Mouse (Mus musculus) ovary, postnatal 14 days (tissue): Measurements from ENCODE around the gene Ppm1h.

Experiments used
- DNase-seq: peaks from one replicate; pipeline ENCODE4 v3.0.0; 2022; ENCODE audit warnings: low spot score

Gene Ppm1h

DNA sequence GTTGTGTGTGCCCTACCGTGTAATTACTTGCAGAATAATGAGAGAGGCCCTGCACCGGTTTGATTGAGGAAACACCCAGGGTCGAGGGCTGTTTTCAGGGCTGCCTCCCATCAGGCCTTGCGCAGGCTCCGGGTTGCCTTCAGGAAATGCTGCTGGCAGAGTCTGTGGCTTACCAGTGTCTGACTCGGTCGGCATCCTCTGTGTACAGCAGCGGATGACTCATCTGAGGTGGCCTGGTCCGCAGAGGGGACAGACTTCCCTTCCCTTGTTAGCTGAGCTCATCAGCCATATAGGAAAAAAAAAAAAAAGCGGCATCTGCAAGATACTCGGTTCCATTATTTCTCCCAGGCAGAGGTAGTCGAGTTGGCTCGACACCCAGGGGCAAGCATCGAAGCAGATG lies 136.5 kb downstream of the Ppm1h start:
- DNase-seq = no peak

DNA sequence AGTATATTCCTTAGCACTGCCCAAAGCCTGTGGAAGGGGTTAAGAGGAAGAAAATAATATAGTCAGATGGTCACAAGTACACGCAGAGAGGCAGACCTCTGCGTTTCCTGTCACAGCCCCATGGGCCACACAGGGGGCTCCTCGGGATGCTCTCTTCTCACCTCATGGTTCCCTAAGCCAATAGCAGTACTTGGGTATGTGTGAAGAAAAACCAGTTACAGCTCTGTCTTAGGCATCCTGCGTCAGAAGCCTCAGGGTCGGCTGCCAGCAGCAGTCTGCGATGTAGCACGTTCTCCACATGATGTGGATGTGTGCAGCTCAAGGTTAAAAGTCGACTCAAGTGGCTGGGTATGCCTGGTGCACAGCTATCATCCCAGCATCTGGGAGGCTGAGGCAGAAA lies 139.2 kb downstream of the Ppm1h start:
- no peak for DNase-seq

- DNase-seq = no peak
Measured at GRCm38 (mm10) chr10:122819808-122820207, 141.2 kb downstream of the Ppm1h start.

DNA sequence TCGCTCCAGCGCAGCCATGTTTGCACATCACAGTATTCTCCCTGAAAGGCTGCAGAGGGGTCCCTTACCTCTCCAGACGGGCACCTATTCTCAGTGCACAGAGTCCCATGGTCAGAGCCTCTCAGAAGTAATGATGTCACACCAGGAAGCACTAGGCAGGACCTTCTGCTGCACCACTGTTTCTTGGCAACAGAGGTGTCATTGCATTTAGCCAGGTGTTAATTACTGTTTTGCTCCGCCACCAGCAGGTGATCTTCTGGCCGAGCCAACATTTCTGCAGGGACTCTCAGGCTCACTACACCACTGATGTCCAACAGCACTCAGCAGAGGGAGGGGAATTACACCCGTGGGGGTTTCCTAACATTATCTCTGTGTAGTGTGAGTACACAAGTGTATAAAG lies 143.0 kb downstream of the Ppm1h start:
- no peak for DNase-seq

DNA sequence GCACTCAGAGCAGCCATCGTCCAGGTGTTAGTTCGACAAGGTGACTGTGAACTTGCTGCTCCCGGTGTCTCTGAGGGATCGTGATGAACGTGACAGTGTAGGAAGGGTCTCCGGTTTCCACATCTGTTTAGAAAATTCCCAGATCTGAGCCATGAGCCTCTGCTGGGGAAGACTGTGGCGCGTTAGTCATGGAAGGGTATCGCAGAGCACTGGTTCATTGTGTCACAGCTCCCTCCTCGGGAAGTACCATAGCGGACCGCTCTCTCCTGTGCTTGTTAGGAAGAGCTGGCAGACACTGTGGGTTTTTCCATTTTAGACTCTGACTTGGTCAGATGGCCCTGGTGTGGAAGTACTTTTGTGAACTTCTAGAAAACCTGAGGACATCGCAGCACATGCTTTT lies 145.1 kb downstream of the Ppm1h start:
- DNase-seq = no peak

DNA sequence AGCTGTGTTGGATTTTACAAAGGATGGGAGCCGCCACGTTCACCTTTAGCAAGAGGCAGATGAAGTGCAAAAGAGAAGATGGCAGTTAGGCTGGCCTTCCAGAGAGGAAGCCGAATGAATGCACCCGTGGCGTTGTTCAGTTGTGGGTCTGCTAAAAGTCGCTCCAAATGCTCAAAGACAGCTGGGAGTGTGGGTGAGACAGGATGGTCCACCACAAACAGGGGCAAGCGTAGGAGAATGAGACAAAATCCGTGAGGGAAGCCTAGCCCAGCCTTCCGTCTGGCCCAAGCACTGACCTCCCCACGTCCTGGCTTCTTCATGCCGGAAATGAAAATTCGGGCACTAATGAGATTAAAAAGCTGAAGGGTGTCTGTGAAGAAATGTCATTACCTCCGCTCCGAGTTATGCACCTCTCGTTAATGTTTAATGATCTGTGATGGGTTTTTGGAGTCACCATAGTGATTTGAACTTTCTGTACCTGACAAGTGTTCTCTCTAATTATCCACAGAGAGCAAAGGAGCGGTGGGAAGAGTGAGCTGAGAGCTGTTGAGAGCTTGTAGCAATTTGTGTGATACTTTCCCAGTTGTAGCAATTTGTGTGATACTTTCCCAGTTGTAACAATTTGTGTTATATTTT lies 148.3 kb downstream of the Ppm1h start:
- DNase-seq = no peak

- DNase-seq = no peak
Measured at GRCm38 (mm10) chr10:122827719-122828414, 149.3 kb downstream of the Ppm1h start.

GRCm38 (mm10) chr10:122829801-122830217 lies 151.2 kb downstream of the Ppm1h start:
- DNase-seq = no peak

- DNase-seq = no peak
Measured at GRCm38 (mm10) chr10:122830638-122831037, 152.1 kb downstream of the Ppm1h start.

- no peak for DNase-seq
Measured at GRCm38 (mm10) chr10:122842014-122842413, 163.5 kb downstream of the Ppm1h start.

GRCm38 (mm10) chr10:122842961-122843360 lies 164.4 kb downstream of the Ppm1h start:
- no peak for DNase-seq

DNA sequence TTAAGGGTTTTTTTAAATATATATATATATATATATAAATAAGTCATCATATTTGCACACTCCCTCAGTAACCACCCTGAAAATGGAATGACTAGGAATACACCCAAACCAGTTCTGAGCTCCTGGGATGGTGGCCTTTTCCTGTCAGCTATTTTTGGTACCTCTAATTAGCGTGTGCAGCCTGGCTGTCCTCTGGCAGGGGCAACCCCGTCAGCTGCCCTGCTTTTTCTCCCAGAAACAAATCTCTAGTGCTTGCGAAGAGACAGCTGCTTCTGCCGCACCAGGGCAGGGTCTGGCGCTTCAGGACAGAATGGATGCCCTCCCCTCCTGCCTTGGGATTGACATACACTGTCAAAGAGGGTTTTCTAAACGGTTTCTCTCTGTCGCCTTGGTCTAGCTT lies 166.9 kb downstream of the Ppm1h start:
- DNase-seq = no peak

- DNase-seq = no peak
Measured at GRCm38 (mm10) chr10:122846476-122846875, 167.9 kb downstream of the Ppm1h start.

- no peak for DNase-seq
Measured at GRCm38 (mm10) chr10:122848020-122848457, 169.5 kb downstream of the Ppm1h start.

GRCm38 (mm10) chr10:122851267-122852160 lies 173.0 kb downstream of the Ppm1h start:
- no peak for DNase-seq

- DNase-seq = no peak
Measured at GRCm38 (mm10) chr10:122854571-122854970, 176.0 kb downstream of the Ppm1h start.

DNA sequence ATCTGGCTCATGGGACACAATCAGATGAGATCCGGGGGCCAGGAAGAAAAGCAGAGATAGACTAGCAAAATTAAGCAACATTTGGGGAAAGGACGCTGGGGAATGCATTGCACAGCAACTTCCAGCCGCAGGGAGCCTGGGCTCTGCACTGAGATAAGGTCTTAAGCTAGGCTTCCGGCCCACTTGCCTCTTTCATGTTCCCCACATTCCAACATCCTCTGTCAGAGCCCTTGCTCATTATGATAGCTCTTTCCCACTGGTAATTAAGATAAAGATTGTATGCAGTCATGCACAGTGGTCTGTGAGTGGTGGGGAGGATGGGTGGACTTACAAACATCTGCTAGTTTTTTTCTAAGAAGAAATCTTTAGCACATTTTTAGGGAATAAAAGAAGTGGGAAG lies 176.6 kb downstream of the Ppm1h start:
- DNase-seq = no peak

DNA sequence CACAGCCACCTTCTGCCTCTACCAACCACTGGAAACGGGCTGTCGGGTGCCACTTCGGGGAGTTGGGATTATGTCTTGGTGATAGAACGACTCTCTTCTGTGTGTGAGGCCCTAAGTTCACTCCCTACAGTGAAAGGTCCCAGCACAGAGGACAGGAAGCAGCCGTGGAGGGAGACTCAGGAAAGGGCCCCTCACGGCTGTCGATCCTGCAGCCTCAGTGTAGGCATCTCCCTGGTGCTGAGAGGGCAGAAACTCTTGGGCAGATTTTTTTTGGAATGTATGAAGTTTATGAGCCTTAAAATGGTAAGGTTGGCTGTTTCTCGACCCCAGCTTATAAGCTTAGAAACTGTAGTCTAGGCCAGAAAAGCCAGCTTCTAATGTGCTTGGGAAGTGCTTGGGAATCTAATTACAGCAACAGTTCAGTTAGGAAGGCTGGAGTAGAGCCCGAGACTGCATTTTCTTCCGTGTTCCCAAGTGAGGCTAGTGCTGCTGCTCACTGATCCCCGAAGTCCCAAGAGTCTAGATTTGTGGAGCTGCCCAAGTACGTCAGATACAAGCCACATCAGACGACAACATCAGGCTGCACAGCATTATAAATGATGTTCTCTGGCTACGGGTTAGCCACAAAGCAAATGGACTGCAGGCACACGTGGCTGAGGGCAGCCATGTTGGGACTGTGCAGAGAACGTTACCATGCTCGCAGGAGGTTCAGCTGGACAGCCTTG lies 177.6 kb downstream of the Ppm1h start:
- no peak for DNase-seq

- DNase-seq = no peak
Measured at GRCm38 (mm10) chr10:122857155-122857554, 178.6 kb downstream of the Ppm1h start.

DNA sequence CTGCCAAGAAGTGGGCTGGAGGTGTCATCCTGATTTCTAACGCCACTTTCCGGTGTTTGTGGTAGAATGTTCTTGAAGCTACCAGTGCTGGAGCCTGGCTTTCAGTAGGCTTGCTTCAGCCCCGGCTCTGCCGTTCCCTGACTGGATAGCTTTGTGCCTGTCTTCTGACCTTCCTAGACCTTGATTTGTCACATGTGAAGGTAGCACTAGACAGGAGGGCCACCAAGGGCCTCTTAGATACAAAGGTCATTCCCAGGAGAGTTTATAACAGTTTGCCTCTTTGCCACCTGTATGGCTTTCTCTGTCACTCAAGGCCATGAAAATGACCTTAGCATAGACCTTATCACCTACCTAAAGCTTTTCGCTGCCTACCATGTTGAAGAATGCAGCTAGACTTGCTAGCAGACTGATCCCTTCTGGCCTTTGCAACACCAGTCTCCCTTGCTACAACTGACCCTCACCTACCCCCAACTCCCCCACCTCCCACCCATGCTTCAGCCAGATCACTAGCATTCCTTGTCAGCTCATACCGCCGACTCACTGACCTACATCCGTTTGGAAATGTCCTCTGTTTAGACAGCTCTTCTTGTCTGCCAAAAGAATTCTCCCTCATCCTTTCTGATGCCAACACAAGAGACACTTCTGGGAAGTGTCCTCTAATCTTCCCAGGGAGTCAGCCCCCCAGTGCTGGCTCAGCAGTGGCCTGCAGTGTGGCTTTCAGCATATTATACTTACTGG lies 180.5 kb downstream of the Ppm1h start:
- DNase-seq = no peak

DNA sequence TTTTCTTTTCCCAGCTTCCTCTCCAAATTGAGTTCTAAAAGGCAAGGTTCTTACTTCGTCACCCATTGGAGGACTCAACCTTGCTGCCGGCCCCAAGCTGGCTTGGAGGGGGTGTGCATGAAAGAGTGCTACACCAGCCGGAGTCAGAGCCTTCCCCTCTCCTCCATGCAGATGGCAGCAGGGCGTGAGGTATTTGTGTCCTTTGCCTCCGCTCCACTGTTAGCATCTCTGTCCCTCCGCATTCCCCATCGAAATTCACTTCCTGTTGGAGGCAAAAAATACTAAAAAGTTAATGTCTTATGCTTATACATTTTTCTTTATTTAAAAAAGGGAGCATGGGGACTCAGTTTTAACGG lies 181.1 kb downstream of the Ppm1h start:
- DNase-seq = no peak

GRCm38 (mm10) chr10:122860076-122860475 lies 181.5 kb downstream of the Ppm1h start:
- no peak for DNase-seq
